Mouse (Mus musculus): ENCODE data around the gene Tmem150b.

GRCm38 (mm10) chr7:4746326-4746980 lies 21.4 kb upstream of the Tmem150b start:
- TF ChIP-seq CTCF (IDR thresholded peaks at IDR 0.05; ENCODE audit: control insufficient read depth, insufficient read depth, insufficient replicate concordance, low read depth, low read length) (no peak), POLR2A (IDR thresholded peaks at IDR 0.05; ENCODE audit: control insufficient read depth, low read depth, low read length) (no peak)
